Mouse (Mus musculus): Measurements from ENCODE around the gene Cyba.

GRCm38 (mm10) chr8:122407678-122408077 is 25.1 kb downstream of the Cyba start:
- no peak for TF ChIP-seq CTCF (conservative IDR thresholded peaks at IDR 0.05; ENCODE audit: insufficient read depth, insufficient read length, low read depth, low read length)
- no peak for TF ChIP-seq POLR2A (IDR thresholded peaks at IDR 0.05; ENCODE audit: low read depth, low read length)

Data from kidney, adult 2 months (tissue).